Mouse (Mus musculus) neutrophil, adult 59 days (primary cell): Measurements from ENCODE around the gene Brat1. TPM values are rescaled to one million over a fixed set of nuclear protein-coding genes. Genes with fewer than 3 reads are reported as not detected.

Source experiments
- total RNA-seq, 2 experiments: library from RNA; stranded (reverse); gene quantifications; 1 replicate in 1 of 2; 2 replicates in 1 of 2; pipeline ENCODE4 v1.2.4; 2023

Brat1 gene
- total RNA-seq, result 10 to 100 TPM; 14.7 to 17.0 TPM

GRCm38 (mm10) chr5:140704378-140705251 lies at the start of gene Brat1:
Gene Brat1 (plus strand): TSS chr5:140705011.

DNA sequence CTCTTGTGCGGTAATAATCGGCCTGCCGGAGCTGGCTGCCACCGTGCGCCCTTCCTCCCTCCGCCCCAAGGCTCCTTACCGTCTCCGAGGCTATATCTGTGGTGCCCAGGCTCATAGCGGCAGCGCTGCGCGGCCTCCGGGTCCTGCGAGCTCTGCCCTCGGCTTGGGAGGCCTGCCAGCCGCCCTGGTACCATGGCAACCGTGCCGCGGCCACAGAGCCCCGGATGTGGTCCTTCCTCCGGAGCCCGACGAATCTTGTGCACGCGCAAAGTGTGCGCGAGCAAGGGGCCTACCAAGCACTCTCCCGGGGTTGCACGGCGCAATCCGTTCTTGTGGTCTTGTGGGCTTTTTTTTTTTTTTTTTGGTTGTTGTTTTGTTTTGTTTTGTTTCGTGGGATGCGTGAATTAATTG lies 2.7 kb upstream of the Brat1 start, which contains the start of gene Iqce:
Iqce (minus strand) TSS at position 276 of the 411 bp plus-strand sequence.

DNA sequence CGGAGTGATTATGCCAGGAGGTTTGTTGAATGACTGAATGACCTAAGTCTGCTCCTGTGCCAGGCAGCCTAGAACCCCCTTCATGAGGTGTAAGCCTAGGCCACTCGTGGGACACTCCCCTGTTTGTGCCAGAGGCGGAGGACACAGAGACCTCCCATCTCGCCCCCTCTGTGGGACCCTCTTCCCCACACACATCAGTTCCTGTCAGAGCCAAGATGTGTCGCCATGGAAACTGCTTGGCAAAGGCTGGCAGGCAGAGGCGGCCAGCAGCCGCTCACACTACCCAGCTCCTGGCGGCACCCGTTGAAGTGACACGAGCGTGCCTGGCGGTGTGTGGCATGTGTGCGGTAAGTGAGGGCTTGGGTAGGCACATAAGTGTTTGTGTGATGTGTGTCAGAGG lies 19.0 kb downstream of the Brat1 start, which contains the start of gene Amz1:
Amz1 (plus strand) TSS at position 306 of the 400 bp plus-strand sequence.

Other genes starting within 250 kb of the Brat1 start
- 100 to 1,000 TPM; 121 to 131 TPM for gene Chst12, start 199.5 kb upstream of the Brat1 start, total RNA-seq
- gene Grifin, start 139.9 kb upstream of the Brat1 start, total RNA-seq, result not detected
- 10 to 100 TPM; 46.8 to 48.4 TPM for gene Lfng, start 97.7 kb upstream of the Brat1 start, total RNA-seq
- 10 to 100 TPM; 91.6 to 95.7 TPM for gene Ttyh3, start 56.0 kb upstream of the Brat1 start, total RNA-seq
- gene Iqce, start 2.6 kb upstream of the Brat1 start, total RNA-seq, result 10 to 100 TPM in 1 of 2 experiments, 1 to 10 TPM in 1; 9.9 to 16.1 TPM
- 1 to 10 TPM; 3.0 to 3.5 TPM for gene Amz1, start 19.1 kb downstream of the Brat1 start, total RNA-seq
- gene Gna12, start 125.4 kb downstream of the Brat1 start, total RNA-seq, result 10 to 100 TPM; 31.1 to 31.9 TPM